Mouse (Mus musculus): ENCODE measurements around the gene Olfr1055.
"Not testable (repeated sequence)": the region's sequence is repeated elsewhere in the genome, so short reads cannot be mapped to it uniquely, and the experiment has no call there.

The Olfr1055 gene

GRCm38 (mm10) chr2:86350184-86350583 is at the start of gene Olfr1055:
Gene Olfr1055 (minus strand): TSS chr2:86350284.
- in situ Hi-C loops (cut with MboI, MseI), result no loop called here

- in situ Hi-C loops (cut with MboI, MseI), result no loop called here
These were observed 45.0 kb upstream of the Olfr1055 start for GRCm38 (mm10) chr2:86395114-86395513.

- in situ Hi-C loops (cut with MboI, MseI), result not testable (repeated sequence)
These were observed 38.4 kb upstream of the Olfr1055 start, which contains the start of gene Olfr1058 for GRCm38 (mm10) chr2:86388461-86388860. Gene Olfr1058 (minus strand): TSS chr2:86388561.

GRCm38 (mm10) chr2:86378293-86378692 is 28.2 kb upstream of the Olfr1055 start, which contains the start of gene Olfr1057:
Gene Olfr1057 (minus strand): TSS chr2:86378393.
- in situ Hi-C loops (cut with MboI, MseI), result no loop called here

GRCm38 (mm10) chr2:86366342-86366741 is 16.3 kb upstream of the Olfr1055 start:
- in situ Hi-C loops (cut with MboI, MseI), result loop anchor here in 1 of 2 experiments (5.0 kb wide), 1 partner anchor 49 kb away; the partner anchor contains the start of gene Olfr1053

- in situ Hi-C loops (cut with MboI, MseI), result no loop called here
These were observed 12.3 kb upstream of the Olfr1055 start, which contains the start of gene Olfr1056 for GRCm38 (mm10) chr2:86362369-86362768. Gene Olfr1056 (minus strand): TSS chr2:86362469.

GRCm38 (mm10) chr2:86351751-86352150 is 1.7 kb upstream of the Olfr1055 start:
- in situ Hi-C loops (cut with MboI, MseI), result not testable (repeated sequence)

- in situ Hi-C loops (cut with MboI, MseI), result no loop called here
These were observed 14.8 kb downstream of the Olfr1055 start, which contains the start of gene Olfr1054 for GRCm38 (mm10) chr2:86335333-86335732. Gene Olfr1054 (minus strand): TSS chr2:86335433.

GRCm38 (mm10) chr2:86315184-86315583 is 34.9 kb downstream of the Olfr1055 start, which contains the start of gene Olfr1053:
Gene Olfr1053 (minus strand): TSS chr2:86315284.
- in situ Hi-C loops (cut with MboI, MseI), result loop anchor here in 1 of 2 experiments (5.0 kb wide), 1 partner anchor 52 kb away; no protein-coding TSS in a partner anchor

All from T-helper 17 cell (primary cell).